Mouse (Mus musculus): ENCODE results near the gene Ormdl2. TPM values are rescaled to one million over a fixed set of nuclear protein-coding genes. Genes with fewer than 3 reads are reported as not detected.
A peak's percentile ranks its signal among the peaks of the same experiment; 100 is the strongest.

Ormdl2 gene
- polyA plus RNA-seq, 1 experiment = 28.9 TPM

GRCm38 (mm10) chr10:128779011-128779795 is 42.2 kb downstream of the Ormdl2 start:
- WGBS = 16% methylated on average over 8 of the region's 8 CpGs
- peak overlapping the region; percentile 82 for H3K27ac ChIP-seq (ENCODE audit: insufficient read depth, low read length)
- H3K4me1 ChIP-seq (ENCODE audit: control insufficient read depth, insufficient read depth, insufficient read length) = peaks cover 7% of the 10 kb centered on the region; the same call in 1 of the 2 replicates
- H3K36me3 ChIP-seq (ENCODE audit: control insufficient read depth, insufficient read depth, low read length) = no peaks in the 10 kb centered on the region
- peak in 1 of 2 experiments; percentile 22 for DNase-seq (ENCODE audit: low read depth in 1 of 2, low spot score in 2 of 2)
- no peak for TF ChIP-seq POLR2A (IDR thresholded peaks at IDR 0.05; ENCODE audit: low read depth, low read length)
- no peak for TF ChIP-seq CTCF (IDR thresholded peaks at IDR 0.05; ENCODE audit: extremely low read depth, insufficient read depth, insufficient read length, insufficient replicate concordance)
- H3K27me3 ChIP-seq (ENCODE audit: control insufficient read depth, insufficient read depth, low read length) = no peaks in the 10 kb centered on the region
- no peak overlapping the region for H3K4me3 ChIP-seq (ENCODE audit: extremely low read depth, insufficient read depth, insufficient read length)

GRCm38 (mm10) chr10:128778441-128778840 is 43.0 kb downstream of the Ormdl2 start:
- H3K4me3 ChIP-seq (ENCODE audit: extremely low read depth, insufficient read depth, insufficient read length) = no peak overlapping the region
- TF ChIP-seq POLR2A (IDR thresholded peaks at IDR 0.05; ENCODE audit: low read depth, low read length) (no peak), CTCF (IDR thresholded peaks at IDR 0.05; ENCODE audit: extremely low read depth, insufficient read depth, insufficient read length, insufficient replicate concordance) (no peak)
- DNase-seq (ENCODE audit: low read depth in 1 of 2, low spot score in 2 of 2) = no peak
- peaks cover 7% of the 10 kb centered on the region; the same call in 1 of the 2 replicates for H3K4me1 ChIP-seq (ENCODE audit: control insufficient read depth, insufficient read depth, insufficient read length)
- H3K27me3 ChIP-seq (ENCODE audit: control insufficient read depth, insufficient read depth, low read length) = no peaks in the 10 kb centered on the region
- no peak overlapping the region for H3K27ac ChIP-seq (ENCODE audit: insufficient read depth, low read length)
- no peaks in the 10 kb centered on the region for H3K36me3 ChIP-seq (ENCODE audit: control insufficient read depth, insufficient read depth, low read length)
- 86% methylated on average over 2 of the region's 2 CpGs for WGBS

GRCm38 (mm10) chr10:128773685-128774084 is 47.8 kb downstream of the Ormdl2 start:
- Histone ChIP-seq H3K27me3 (ENCODE audit: control insufficient read depth, insufficient read depth, low read length) (no peaks in the 10 kb centered on the region), H3K27ac (ENCODE audit: insufficient read depth, low read length) (no peak overlapping the region), H3K4me1 (ENCODE audit: control insufficient read depth, insufficient read depth, insufficient read length) (no peaks in the 10 kb centered on the region), H3K36me3 (ENCODE audit: control insufficient read depth, insufficient read depth, low read length) (no peaks in the 10 kb centered on the region), H3K4me3 (ENCODE audit: extremely low read depth, insufficient read depth, insufficient read length) (no peak overlapping the region)
- TF ChIP-seq POLR2A (IDR thresholded peaks at IDR 0.05; ENCODE audit: low read depth, low read length) = no peak
- TF ChIP-seq CTCF (IDR thresholded peaks at IDR 0.05; ENCODE audit: extremely low read depth, insufficient read depth, insufficient read length, insufficient replicate concordance) = no peak
- WGBS = 26% methylated on average over 5 of the region's 5 CpGs
- DNase-seq (ENCODE audit: low read depth in 1 of 2, low spot score in 2 of 2) = no peak

GRCm38 (mm10) chr10:128772895-128773294 is 48.5 kb downstream of the Ormdl2 start:
- DNase-seq (ENCODE audit: low read depth in 1 of 2, low spot score in 2 of 2) = no peak
- Histone ChIP-seq H3K4me3 (ENCODE audit: extremely low read depth, insufficient read depth, insufficient read length) (no peak overlapping the region), H3K27me3 (ENCODE audit: control insufficient read depth, insufficient read depth, low read length) (no peaks in the 10 kb centered on the region), H3K27ac (ENCODE audit: insufficient read depth, low read length) (no peak overlapping the region), H3K36me3 (ENCODE audit: control insufficient read depth, insufficient read depth, low read length) (no peaks in the 10 kb centered on the region), H3K4me1 (ENCODE audit: control insufficient read depth, insufficient read depth, insufficient read length) (no peaks in the 10 kb centered on the region)
- 89% methylated on average over 2 of the region's 2 CpGs for WGBS
- TF ChIP-seq CTCF (IDR thresholded peaks at IDR 0.05; ENCODE audit: extremely low read depth, insufficient read depth, insufficient read length, insufficient replicate concordance) = no peak
- TF ChIP-seq POLR2A (IDR thresholded peaks at IDR 0.05; ENCODE audit: low read depth, low read length) = no peak

Other genes starting within 250 kb of the Ormdl2 start
- 1.6 TPM in 2 replicates for gene Erbb3, start 232.0 kb downstream of the Ormdl2 start, polyA plus RNA-seq (2012; rRNA removed)
- gene Rps26, start 194.9 kb downstream of the Ormdl2 start, polyA plus RNA-seq (2012; rRNA removed) = 929 and 934 TPM in 2 replicates
- 1.1 and 1.7 TPM in 2 replicates for gene Ikzf4, start 175.7 kb downstream of the Ormdl2 start, polyA plus RNA-seq (2012; rRNA removed)
- gene Suox, start 147.6 kb downstream of the Ormdl2 start, polyA plus RNA-seq (2012; rRNA removed) = 6.5 and 6.9 TPM in 2 replicates
- gene Rab5b, start 125.4 kb downstream of the Ormdl2 start, polyA plus RNA-seq (2012; rRNA removed) = 43.3 and 44.4 TPM in 2 replicates
- gene Pmel, start 117.5 kb downstream of the Ormdl2 start, polyA plus RNA-seq (2012; rRNA removed) = 0.66 and 9.3 TPM in 2 replicates
- gene Cdk2, start 116.6 kb downstream of the Ormdl2 start, polyA plus RNA-seq (2012; rRNA removed) = 19.5 and 19.8 TPM in 2 replicates
- gene Dgka, start 76.8 kb downstream of the Ormdl2 start, polyA plus RNA-seq (2012; rRNA removed) = 124 and 126 TPM in 2 replicates
- gene Pym1, start 73.8 kb downstream of the Ormdl2 start, polyA plus RNA-seq (2012; rRNA removed) = 31.7 and 34.7 TPM in 2 replicates
- 1.7 and 1.8 TPM in 2 replicates for gene Mmp19, start 30.7 kb downstream of the Ormdl2 start, polyA plus RNA-seq (2012; rRNA removed)
- 9.1 and 9.4 TPM in 2 replicates for gene Dnajc14, start 17.6 kb downstream of the Ormdl2 start, polyA plus RNA-seq (2012; rRNA removed)
- gene Tmem198b, start 17.3 kb downstream of the Ormdl2 start, polyA plus RNA-seq (2012; rRNA removed) = 10.8 and 11.6 TPM in 2 replicates
- gene Sarnp, start 4.3 kb downstream of the Ormdl2 start, polyA plus RNA-seq (2012; rRNA removed) = 3.0 and 4.5 TPM in 2 replicates
- gene Gdf11, start 70.1 kb upstream of the Ormdl2 start, polyA plus RNA-seq (2012; rRNA removed) = 5.8 and 6.0 TPM in 2 replicates
- 25.8 and 35.7 TPM in 2 replicates for gene Cd63, start 79.3 kb upstream of the Ormdl2 start, polyA plus RNA-seq (2012; rRNA removed)
- gene Rdh5, start 101.2 kb upstream of the Ormdl2 start, polyA plus RNA-seq (2012; rRNA removed) = 15.1 and 15.8 TPM in 2 replicates
- gene Bloc1s1, start 102.4 kb upstream of the Ormdl2 start, polyA plus RNA-seq (2012; rRNA removed) = 113 and 138 TPM in 2 replicates
- gene Itga7, start 112.2 kb upstream of the Ormdl2 start, polyA plus RNA-seq (2012; rRNA removed) = 5.8 and 6.5 TPM in 2 replicates
- 0.07 TPM in 1 of 2 replicates, not detected in the other for gene Mettl7b, start 139.3 kb upstream of the Ormdl2 start, polyA plus RNA-seq (2012; rRNA removed)
- not detected in 2 replicates for gene Olfr9, start 167.8 kb upstream of the Ormdl2 start, polyA plus RNA-seq (2012; rRNA removed)
- gene Olfr763, start 189.1 kb upstream of the Ormdl2 start, polyA plus RNA-seq (2012; rRNA removed) = not detected in 2 replicates
- not detected in 2 replicates for gene Olfr764-ps1, start 218.3 kb upstream of the Ormdl2 start, polyA plus RNA-seq (2012; rRNA removed)
- gene Olfr765, start 228.4 kb upstream of the Ormdl2 start, polyA plus RNA-seq (2012; rRNA removed) = not detected in 2 replicates
- not detected in 2 replicates for gene Olfr766-ps1, start 247.3 kb upstream of the Ormdl2 start, polyA plus RNA-seq (2012; rRNA removed)

Data from spleen, adult 2 months (tissue).